Mouse (Mus musculus) neural tube, embryonic 11.5 days (tissue): Measurements from ENCODE around the gene Wnt11. TPM values are rescaled to one million over a fixed set of nuclear protein-coding genes. Genes with fewer than 3 reads are reported as not detected.

Experiments
- ATAC-seq: fragments of 200-750 bp; cut with Nextera tagmentation; 2 replicates; pipeline ENCODE4 v1.8.0; 2017; ENCODE audit warnings: moderate number of reproducible peaks, mild to moderate bottlenecking, moderate TSS enrichment, moderate library complexity; ENCODE audit not compliant: insufficient read depth, low FRiP score, low TSS enrichment
- DNase-seq: peaks from one replicate; pipeline ENCODE4 v3.0.0-alpha.2; 2015; ENCODE audit warnings: low spot score
- H3K27ac ChIP-seq: fragments of 300-500 bp; sonication (generic); 2 replicates; pipeline ENCODE4 v1.5.1; 2014; ENCODE audit warnings: low read depth, mild to moderate bottlenecking, low read length
- H3K27me3 ChIP-seq: fragments of 300-500 bp; sonication (generic); 2 replicates; pipeline ENCODE4 v1.6.1; 2014; ENCODE audit warnings: mild to moderate bottlenecking, low read length, mixed read lengths; ENCODE audit not compliant: control insufficient read depth, insufficient read depth
- H3K36me3 ChIP-seq: fragments of 300-500 bp; sonication (generic); 2 replicates; pipeline ENCODE4 v1.6.1; 2014; ENCODE audit warnings: mild to moderate bottlenecking, low read length, moderate library complexity, mixed read lengths; ENCODE audit not compliant: control insufficient read depth, insufficient read depth
- H3K4me1 ChIP-seq: fragments of 300-500 bp; sonication (generic); 2 replicates; pipeline ENCODE4 v1.6.1; 2014; ENCODE audit warnings: low read length, mixed read lengths; ENCODE audit not compliant: control insufficient read depth, insufficient read depth
- H3K4me2 ChIP-seq: fragments of 300-500 bp; sonication (generic); 2 replicates; pipeline ENCODE4 v1.6.1; 2014; ENCODE audit warnings: low read depth, mild to moderate bottlenecking, moderate library complexity
- H3K4me3 ChIP-seq: fragments of 300-500 bp; sonication (generic); 2 replicates; pipeline ENCODE4 v1.5.1; 2014; ENCODE audit warnings: low read depth, low read length
- H3K9ac ChIP-seq: fragments of 300-500 bp; sonication (generic); 2 replicates; pipeline ENCODE4 v1.6.1; 2014; ENCODE audit warnings: mild to moderate bottlenecking, low read length
- H3K9me3 ChIP-seq: fragments of 300-500 bp; sonication (generic); 2 replicates; pipeline ENCODE4 v1.6.1; 2016; ENCODE audit warnings: low read length; ENCODE audit not compliant: control insufficient read depth
- WGBS: fragments of 180-500 bp; shearing (Covaris S2); extraction: QIAGEN DNeasy Blood & Tissue Kit; methylation state at CpG from one replicate; pipeline ENCODE4 v1.1.7; 2014; 5-methylcytosine and 5-hydroxymethylcytosine counted together
- polyA plus RNA-seq: library from polyadenylated mRNA; unstranded; fragments of >200 nt; fragmentation: Nextera tagmentation; extraction: Ambion mirVana; gene quantifications from 2 replicates; pipeline ENCODE4 v1.2.1, GENCODE M21; 2014

Gene Wnt11
- polyA plus RNA-seq, 1 experiment from 2014 or later: 6.9 TPM

GRCm38 (mm10) chr7:98875390-98875990 is 40.6 kb downstream of the Wnt11 start:
- Histone ChIP-seq H3K4me3 (no peak overlapping the region), H3K27ac (no peak overlapping the region), H3K9ac (no peak overlapping the region), H3K4me2 (no peak overlapping the region), H3K36me3 (no peaks in the 10 kb centered on the region), H3K27me3 (no peaks in the 10 kb centered on the region), H3K4me1 (no peaks in the 10 kb centered on the region; the same call in none of the 2 replicates), H3K9me3 (no peaks in the 10 kb centered on the region)
- DNase-seq (no peak), ATAC-seq (no peak)
- WGBS: 32% methylated on average over 13 of the region's 13 CpGs

- Histone ChIP-seq H3K36me3 (no peaks in the 10 kb centered on the region), H3K9ac (no peak overlapping the region), H3K27me3 (no peaks in the 10 kb centered on the region), H3K4me3 (no peak overlapping the region), H3K9me3 (no peaks in the 10 kb centered on the region), H3K4me2 (no peak overlapping the region), H3K27ac (no peak overlapping the region), H3K4me1 (no peaks in the 10 kb centered on the region; the same call in none of the 2 replicates)
- DNase-seq (no peak), ATAC-seq (no peak)
- 48% methylated on average over 13 of the region's 13 CpGs for WGBS
Observed at GRCm38 (mm10) chr7:98876119-98876518, 41.2 kb downstream of the Wnt11 start.

GRCm38 (mm10) chr7:98879176-98879575 is 44.3 kb downstream of the Wnt11 start:
- 91% methylated on average over 2 of the region's 2 CpGs for WGBS

GRCm38 (mm10) chr7:98881887-98882286 is 47.0 kb downstream of the Wnt11 start:
- Histone ChIP-seq H3K27ac (no peak overlapping the region), H3K9ac (no peak overlapping the region), H3K27me3 (no peaks in the 10 kb centered on the region), H3K4me3 (no peak overlapping the region), H3K9me3 (no peaks in the 10 kb centered on the region), H3K4me1 (no peaks in the 10 kb centered on the region; the same call in 1 of the 2 replicates), H3K4me2 (no peak overlapping the region), H3K36me3 (no peaks in the 10 kb centered on the region)
- DNase-seq: no peak
- no peak for ATAC-seq
- 70% methylated on average over 4 of the region's 4 CpGs for WGBS

More at GRCm38 (mm10) chr7:98879176-98879575, 44.3 kb downstream of the Wnt11 start:
- no peaks in the 10 kb centered on the region for H3K9me3 ChIP-seq
- H3K4me3 ChIP-seq: no peak overlapping the region
- H3K36me3 ChIP-seq: no peaks in the 10 kb centered on the region
- DNase-seq: no peak
- no peak for ATAC-seq
- no peak overlapping the region for H3K9ac ChIP-seq
- H3K27me3 ChIP-seq: no peaks in the 10 kb centered on the region
- H3K4me2 ChIP-seq: no peak overlapping the region
- no peak overlapping the region for H3K27ac ChIP-seq
- H3K4me1 ChIP-seq: no peaks in the 10 kb centered on the region; the same call in 1 of the 2 replicates

GRCm38 (mm10) chr7:98887811-98888261 is 52.9 kb downstream of the Wnt11 start:
- Histone ChIP-seq H3K27me3 (no peaks in the 10 kb centered on the region), H3K36me3 (no peaks in the 10 kb centered on the region), H3K4me1 (peaks cover 21% of the 10 kb centered on the region), H3K4me3 (no peak overlapping the region), H3K9me3 (no peaks in the 10 kb centered on the region), H3K4me2 (no peak overlapping the region), H3K27ac (0 out of 2 replicates have a peak overlapping the region, but pooled peaks have one; percentile 44), H3K9ac (peak overlapping the region; percentile 6; the same call in 1 of the 2 replicates)
- DNase-seq: peak; percentile 42
- ATAC-seq: peak; percentile 23; the same call in 1 of the 2 replicates
- WGBS: 43% methylated on average over 22 of the region's 22 CpGs

GRCm38 (mm10) chr7:98888810-98889209 is 53.9 kb downstream of the Wnt11 start:
- Histone ChIP-seq H3K4me1 (peaks cover 21% of the 10 kb centered on the region), H3K4me3 (no peak overlapping the region), H3K27me3 (no peaks in the 10 kb centered on the region), H3K4me2 (no peak overlapping the region), H3K27ac (peak overlapping the region; percentile 2), H3K9me3 (no peaks in the 10 kb centered on the region), H3K9ac (no peak overlapping the region), H3K36me3 (no peaks in the 10 kb centered on the region)
- DNase-seq (peak; percentile 67), ATAC-seq (peak; percentile 67)
- 37% methylated on average over 5 of the region's 5 CpGs for WGBS

GRCm38 (mm10) chr7:98889211-98889610 is 54.3 kb downstream of the Wnt11 start:
- WGBS: 33% methylated on average over 7 of the region's 7 CpGs

GRCm38 (mm10) chr7:98893144-98893543 is 58.2 kb downstream of the Wnt11 start:
- Histone ChIP-seq H3K4me3 (no peak overlapping the region), H3K4me2 (no peak overlapping the region), H3K36me3 (no peaks in the 10 kb centered on the region), H3K9me3 (no peaks in the 10 kb centered on the region), H3K9ac (no peak overlapping the region), H3K27me3 (no peaks in the 10 kb centered on the region), H3K4me1 (peaks cover 20% of the 10 kb centered on the region), H3K27ac (no peak overlapping the region)
- no peak for DNase-seq
- ATAC-seq: no peak
- 90% methylated on average over 5 of the region's 5 CpGs for WGBS

More at GRCm38 (mm10) chr7:98889211-98889610, 54.3 kb downstream of the Wnt11 start:
- H3K27ac ChIP-seq: peak overlapping the region; percentile 2
- no peak overlapping the region for H3K4me2 ChIP-seq
- ATAC-seq (peak; percentile 71), DNase-seq (peak; percentile 39)
- no peaks in the 10 kb centered on the region for H3K27me3 ChIP-seq
- H3K4me1 ChIP-seq: peaks cover 21% of the 10 kb centered on the region
- no peak overlapping the region for H3K9ac ChIP-seq
- H3K36me3 ChIP-seq: no peaks in the 10 kb centered on the region
- no peaks in the 10 kb centered on the region for H3K9me3 ChIP-seq
- no peak overlapping the region for H3K4me3 ChIP-seq

- H3K4me2 ChIP-seq: no peak overlapping the region
- 88% methylated on average over 5 of the region's 5 CpGs for WGBS
Observed at GRCm38 (mm10) chr7:98894305-98894704, 59.4 kb downstream of the Wnt11 start.

More at GRCm38 (mm10) chr7:98894305-98894704, 59.4 kb downstream of the Wnt11 start:
- Histone ChIP-seq H3K4me1 (peaks cover 8% of the 10 kb centered on the region), H3K27ac (no peak overlapping the region), H3K9ac (no peak overlapping the region), H3K27me3 (no peaks in the 10 kb centered on the region), H3K36me3 (no peaks in the 10 kb centered on the region), H3K4me3 (no peak overlapping the region), H3K9me3 (no peaks in the 10 kb centered on the region)
- ATAC-seq (no peak), DNase-seq (no peak)
